Mouse (Mus musculus) neural tube, embryonic 15.5 days (tissue): ENCODE data around the gene Stk16. TPM values are rescaled to one million over a fixed set of nuclear protein-coding genes. Genes with fewer than 3 reads are reported as not detected.

Experiments used
- ATAC-seq: fragments of 200-750 bp; cut with Nextera tagmentation; 2 replicates; pipeline ENCODE4 v1.8.0; 2017; ENCODE audit warnings: mild to moderate bottlenecking, moderate TSS enrichment, moderate library complexity; ENCODE audit not compliant: low FRiP score
- H3K27ac ChIP-seq: fragments of 300-500 bp; sonication (generic); replicated peaks from 2 replicates; pipeline ENCODE4 v1.5.1; 2015; ENCODE audit warnings: mild to moderate bottlenecking, inconsistent platforms
- H3K27me3 ChIP-seq: fragments of 300-500 bp; sonication (generic); replicated peaks from 2 replicates; pipeline ENCODE4 v1.6.1; 2015; ENCODE audit warnings: inconsistent platforms
- H3K36me3 ChIP-seq: fragments of 300-500 bp; sonication (generic); 2 replicates; pipeline ENCODE4 v1.6.1; 2015; ENCODE audit warnings: inconsistent platforms
- H3K4me1 ChIP-seq: fragments of 300-500 bp; sonication (generic); 2 replicates; pipeline ENCODE4 v1.6.1; 2015; ENCODE audit warnings: inconsistent platforms
- H3K4me2 ChIP-seq: fragments of 300-500 bp; sonication (generic); 2 replicates; pipeline ENCODE4 v1.6.1; 2015; ENCODE audit warnings: inconsistent platforms, mild to moderate bottlenecking, moderate library complexity
- H3K4me3 ChIP-seq: fragments of 300-500 bp; sonication (generic); replicated peaks from 2 replicates; pipeline ENCODE4 v1.5.1; 2015; ENCODE audit warnings: mild to moderate bottlenecking, inconsistent platforms
- H3K9ac ChIP-seq: fragments of 300-500 bp; sonication (generic); replicated peaks from 2 replicates; pipeline ENCODE4 v1.6.1; 2015; ENCODE audit warnings: mild to moderate bottlenecking, inconsistent platforms
- H3K9me3 ChIP-seq: fragments of 300-500 bp; sonication (generic); replicated peaks from 2 replicates; pipeline ENCODE4 v1.6.1; 2016; ENCODE audit warnings: inconsistent platforms
- WGBS: fragments of 180-500 bp; shearing (Covaris S2); methylation state at CpG from one replicate; pipeline ENCODE4 v1.1.7; 2015; ENCODE audit warnings: mixed read lengths; 5-methylcytosine and 5-hydroxymethylcytosine counted together
- polyA plus RNA-seq: library from polyadenylated mRNA; unstranded; fragments of >200 nt; fragmentation: Nextera tagmentation; extraction: Ambion mirVana; gene quantifications from 2 replicates; pipeline ENCODE4 v1.2.1, GENCODE M21; 2015

Stk16 gene
- polyA plus RNA-seq, 1 experiment from 2014 or later: 158 TPM

GRCm38 (mm10) chr1:75214886-75215285 lies 4.2 kb downstream of the Stk16 start:
- peaks cover 52% of the 10 kb centered on the region for H3K4me1 ChIP-seq
- ATAC-seq: no peak
- H3K27ac ChIP-seq: no peak overlapping the region
- no peaks in the 10 kb centered on the region for H3K9me3 ChIP-seq
- H3K4me2 ChIP-seq: no peak overlapping the region
- peaks cover 28% of the 10 kb centered on the region for H3K36me3 ChIP-seq
- H3K27me3 ChIP-seq: peaks cover 43% of the 10 kb centered on the region
- H3K4me3 ChIP-seq: no peak overlapping the region
- no peak overlapping the region for H3K9ac ChIP-seq
- 67% methylated on average over 5 of the region's 5 CpGs for WGBS

GRCm38 (mm10) chr1:75215785-75216184 lies 5.1 kb downstream of the Stk16 start:
- Histone ChIP-seq H3K9me3 (no peaks in the 10 kb centered on the region), H3K4me3 (no peak overlapping the region), H3K4me1 (peaks cover 48% of the 10 kb centered on the region), H3K27ac (no peak overlapping the region), H3K9ac (no peak overlapping the region), H3K27me3 (peaks cover 52% of the 10 kb centered on the region), H3K4me2 (no peak overlapping the region), H3K36me3 (peaks cover 28% of the 10 kb centered on the region)
- 91% methylated on average over 9 of the region's 9 CpGs for WGBS
- ATAC-seq: no peak

DNA sequence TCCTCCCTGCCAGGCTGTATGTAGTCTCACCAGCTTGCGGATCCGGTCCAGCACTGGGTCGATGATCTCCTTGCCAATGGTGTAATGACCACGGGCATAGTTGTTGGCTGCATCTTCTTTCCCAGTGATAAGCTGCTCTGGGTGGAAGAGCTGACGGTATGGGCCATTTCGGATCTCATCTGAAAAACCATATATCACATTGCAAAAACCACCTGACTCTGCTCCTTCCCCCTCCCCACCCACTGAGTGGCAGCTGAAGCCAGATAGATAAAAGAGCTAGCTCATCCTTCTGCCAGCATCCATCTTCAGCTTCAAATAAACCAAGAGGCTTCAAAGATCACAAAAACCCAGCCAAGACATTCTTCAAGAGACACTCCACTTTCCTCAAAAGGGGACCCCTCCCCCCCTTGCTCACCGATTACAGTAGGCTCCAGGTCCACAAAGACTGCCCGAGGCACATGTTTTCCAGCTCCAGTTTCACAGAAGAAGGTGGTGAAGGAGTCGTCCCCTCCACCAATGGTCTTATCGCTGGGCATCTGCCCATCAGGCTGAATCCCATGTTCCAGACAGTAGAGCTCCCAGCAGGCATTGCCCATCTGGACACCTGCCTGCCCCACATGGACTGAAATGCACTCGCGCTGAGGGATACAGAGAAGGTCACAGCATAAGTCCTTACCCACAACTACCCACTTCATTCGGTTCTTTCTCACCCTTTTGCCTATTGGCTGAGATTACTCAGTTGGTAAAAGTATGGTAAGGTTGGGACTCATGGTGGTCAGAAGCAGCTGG lies 6.4 kb downstream of the Stk16 start:
- H3K9me3 ChIP-seq: no peaks in the 10 kb centered on the region
- H3K4me3 ChIP-seq: no peak overlapping the region
- peaks cover 38% of the 10 kb centered on the region for H3K4me1 ChIP-seq
- H3K9ac ChIP-seq: no peak overlapping the region
- ATAC-seq: no peak
- 82% methylated on average over 13 of the region's 13 CpGs for WGBS
- H3K4me2 ChIP-seq: no peak overlapping the region
- peaks cover 28% of the 10 kb centered on the region for H3K36me3 ChIP-seq
- H3K27ac ChIP-seq: no peak overlapping the region
- peaks cover 64% of the 10 kb centered on the region for H3K27me3 ChIP-seq

- peak overlapping the region; percentile 97 for H3K4me2 ChIP-seq
- ATAC-seq: no peak
- 0 out of 2 replicates have a peak overlapping the region, but pooled peaks have one; percentile 56 for H3K9ac ChIP-seq
- peaks cover 71% of the 10 kb centered on the region for H3K27me3 ChIP-seq
- peaks cover 21% of the 10 kb centered on the region for H3K36me3 ChIP-seq
- H3K4me1 ChIP-seq: peaks cover 29% of the 10 kb centered on the region
- no peaks in the 10 kb centered on the region for H3K9me3 ChIP-seq
- WGBS: 1% methylated on average over 6 of the region's 6 CpGs
- peak overlapping the region; percentile 55 for H3K4me3 ChIP-seq
- H3K27ac ChIP-seq: no peak overlapping the region
Observed at GRCm38 (mm10) chr1:75217893-75218226, 7.2 kb downstream of the Stk16 start.

GRCm38 (mm10) chr1:75218227-75219001 lies 7.8 kb downstream of the Stk16 start:
- 2% methylated on average over 38 of the region's 38 CpGs for WGBS
- peaks cover 25% of the 10 kb centered on the region for H3K4me1 ChIP-seq
- H3K4me3 ChIP-seq: peak overlapping the region; percentile 55
- peak; percentile 43 for ATAC-seq
- H3K9ac ChIP-seq: peak overlapping the region; percentile 56
- H3K4me2 ChIP-seq: peak overlapping the region; percentile 97
- H3K27ac ChIP-seq: no peak overlapping the region
- H3K9me3 ChIP-seq: no peaks in the 10 kb centered on the region
- H3K36me3 ChIP-seq: peaks cover 18% of the 10 kb centered on the region
- H3K27me3 ChIP-seq: peaks cover 76% of the 10 kb centered on the region

- H3K36me3 ChIP-seq: peaks cover 11% of the 10 kb centered on the region
- peak overlapping the region; percentile 97 for H3K4me2 ChIP-seq
- no peak overlapping the region for H3K27ac ChIP-seq
- H3K9me3 ChIP-seq: no peaks in the 10 kb centered on the region
- H3K9ac ChIP-seq: peak overlapping the region; percentile 56
- 0% methylated on average over 24 of the region's 24 CpGs for WGBS
- peak; percentile 91 for ATAC-seq
- H3K27me3 ChIP-seq: peaks cover 79% of the 10 kb centered on the region
- H3K4me1 ChIP-seq: peaks cover 22% of the 10 kb centered on the region
- H3K4me3 ChIP-seq: peak overlapping the region; percentile 55
Observed at GRCm38 (mm10) chr1:75219078-75219477, 8.4 kb downstream of the Stk16 start.

- H3K9me3 ChIP-seq: no peaks in the 10 kb centered on the region
- peak within 1 kb of the TSS; percentile 56 for H3K9ac ChIP-seq
- H3K36me3 ChIP-seq: peaks cover 7% of the 10 kb centered on the region
- peaks cover 79% of the 10 kb centered on the region for H3K27me3 ChIP-seq
- no peak within 1 kb of the TSS for H3K27ac ChIP-seq
- H3K4me2 ChIP-seq: peak within 1 kb of the TSS; percentile 97
- H3K4me3 ChIP-seq: peak within 1 kb of the TSS; percentile 55
- peak; percentile 71 for ATAC-seq
- WGBS: 0% methylated on average over 34 of the region's 34 CpGs
- peaks cover 20% of the 10 kb centered on the region for H3K4me1 ChIP-seq
Observed at GRCm38 (mm10) chr1:75219531-75219930, 8.9 kb downstream of the Stk16 start, which contains the start of gene Tuba4a. Gene Tuba4a, minus strand, starts transcription at chr1:75219865.

- no peak overlapping the region for H3K9ac ChIP-seq
- no peaks in the 10 kb centered on the region for H3K9me3 ChIP-seq
- no peak overlapping the region for H3K4me3 ChIP-seq
- WGBS: 77% methylated on average over 3 of the region's 3 CpGs
- ATAC-seq: no peak
- H3K27me3 ChIP-seq: peaks cover 67% of the 10 kb centered on the region
- no peaks in the 10 kb centered on the region for H3K36me3 ChIP-seq
- H3K4me1 ChIP-seq: peaks cover 20% of the 10 kb centered on the region
- no peak overlapping the region for H3K4me2 ChIP-seq
- no peak overlapping the region for H3K27ac ChIP-seq
Observed at GRCm38 (mm10) chr1:75221538-75221937, 10.9 kb downstream of the Stk16 start.

DNA sequence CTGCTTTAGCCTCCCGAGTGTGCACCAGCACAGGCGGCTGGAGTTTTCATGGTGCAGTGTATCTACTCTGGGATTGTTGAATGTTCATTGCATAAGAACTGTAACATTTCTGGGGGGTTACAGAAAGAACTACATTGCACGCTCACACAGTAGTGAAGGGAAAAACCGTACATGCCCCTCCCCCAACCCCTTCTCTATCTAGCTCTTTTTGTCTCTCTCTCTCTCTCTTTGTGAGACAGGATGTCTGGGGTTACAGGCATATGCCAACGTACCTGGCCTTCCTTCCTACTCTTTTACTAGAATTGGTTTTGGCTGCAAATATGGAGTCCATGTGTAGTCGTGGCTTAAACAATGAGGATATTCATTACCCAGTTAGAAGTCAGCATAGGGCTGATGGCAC lies 12.3 kb downstream of the Stk16 start:
- peaks cover 19% of the 10 kb centered on the region for H3K4me1 ChIP-seq
- no peak overlapping the region for H3K4me2 ChIP-seq
- no peaks in the 10 kb centered on the region for H3K36me3 ChIP-seq
- H3K4me3 ChIP-seq: no peak overlapping the region
- no peaks in the 10 kb centered on the region for H3K9me3 ChIP-seq
- no peak for ATAC-seq
- peaks cover 57% of the 10 kb centered on the region for H3K27me3 ChIP-seq
- WGBS: 75% methylated on average over 6 of the region's 6 CpGs
- H3K9ac ChIP-seq: no peak overlapping the region
- no peak overlapping the region for H3K27ac ChIP-seq

DNA sequence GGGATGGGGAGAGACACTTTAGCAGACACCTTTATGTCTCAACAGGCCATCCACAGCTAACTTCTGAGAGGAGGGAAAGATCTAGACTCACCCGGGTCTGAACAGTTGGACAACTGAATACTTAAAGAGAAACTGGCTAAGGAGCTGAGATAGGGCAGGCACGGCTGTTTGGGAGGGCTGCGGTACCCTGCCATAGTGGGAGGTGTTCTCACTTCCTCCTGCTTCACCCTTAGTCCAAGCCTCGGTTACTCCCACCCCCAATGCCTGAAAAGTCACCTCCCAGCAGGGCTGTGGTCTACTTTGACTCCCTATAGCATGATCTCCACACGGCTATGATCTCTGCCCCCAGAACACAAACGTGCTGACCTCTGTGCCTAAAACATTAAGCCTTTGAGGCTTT lies 12.9 kb downstream of the Stk16 start:
- 77% methylated on average over 6 of the region's 6 CpGs for WGBS

DNA sequence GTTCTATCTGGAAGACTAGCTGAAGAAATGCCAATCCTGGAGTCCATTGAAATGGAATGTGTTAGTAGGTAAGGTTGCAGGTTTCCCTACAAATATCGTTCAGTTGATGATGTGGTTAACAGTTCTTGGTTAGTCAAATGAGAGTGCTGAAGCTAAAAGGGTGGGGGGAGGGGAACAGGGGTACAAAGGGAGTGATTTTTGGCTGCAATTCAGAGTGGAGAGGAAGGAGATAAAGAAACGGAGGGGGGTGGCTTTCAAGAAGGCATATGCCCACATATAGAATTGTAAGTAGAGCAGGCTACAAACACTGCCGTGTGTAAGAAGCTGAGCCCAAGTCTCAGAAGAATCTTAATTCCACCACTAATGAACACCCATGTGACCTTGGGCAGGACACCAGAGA lies 14.8 kb downstream of the Stk16 start:
- Histone ChIP-seq H3K4me2 (no peak overlapping the region), H3K4me3 (no peak overlapping the region), H3K27ac (no peak overlapping the region), H3K9ac (no peak overlapping the region), H3K9me3 (no peaks in the 10 kb centered on the region), H3K4me1 (no peaks in the 10 kb centered on the region), H3K36me3 (no peaks in the 10 kb centered on the region), H3K27me3 (peaks cover 38% of the 10 kb centered on the region)
- no peak for ATAC-seq
- WGBS: 69% methylated on average over 3 of the region's 3 CpGs

More for the DNA sequence above, 12.9 kb downstream of the Stk16 start:
- Histone ChIP-seq H3K27me3 (peaks cover 51% of the 10 kb centered on the region), H3K4me3 (no peak overlapping the region), H3K9me3 (no peaks in the 10 kb centered on the region), H3K4me1 (peaks cover 13% of the 10 kb centered on the region), H3K36me3 (no peaks in the 10 kb centered on the region), H3K4me2 (no peak overlapping the region), H3K9ac (no peak overlapping the region), H3K27ac (no peak overlapping the region)
- ATAC-seq: no peak

DNA sequence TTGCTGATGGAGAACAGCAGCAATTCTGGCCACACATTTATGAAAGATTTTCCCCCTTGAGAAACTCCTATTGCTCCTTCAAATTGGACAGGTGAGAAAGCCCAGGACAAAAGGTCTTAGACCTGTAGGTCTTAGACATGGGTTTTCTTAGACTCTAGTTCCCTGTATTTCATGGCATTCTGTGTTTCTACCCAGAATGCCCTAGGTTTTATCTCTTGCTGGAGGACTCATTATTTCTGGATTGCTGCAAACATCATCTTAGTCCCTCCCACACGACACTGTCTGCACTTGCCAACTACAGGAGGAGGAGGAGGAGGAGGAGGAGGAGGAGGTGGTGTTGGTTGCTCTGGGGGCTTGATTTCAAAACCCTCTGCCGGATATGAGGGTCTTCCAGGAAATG lies 15.5 kb downstream of the Stk16 start:
- no peak overlapping the region for H3K27ac ChIP-seq
- H3K9ac ChIP-seq: no peak overlapping the region
- no peak overlapping the region for H3K4me2 ChIP-seq
- no peaks in the 10 kb centered on the region for H3K9me3 ChIP-seq
- H3K36me3 ChIP-seq: no peaks in the 10 kb centered on the region
- no peak overlapping the region for H3K4me3 ChIP-seq
- no peaks in the 10 kb centered on the region for H3K4me1 ChIP-seq
- 83% methylated on average over 2 of the region's 2 CpGs for WGBS
- ATAC-seq: no peak
- peaks cover 34% of the 10 kb centered on the region for H3K27me3 ChIP-seq
